Mouse (Mus musculus) intestine, embryonic 14.5 days (tissue): Measurements from ENCODE around the gene Rtbdn. TPM values are rescaled to one million over a fixed set of nuclear protein-coding genes. Genes with fewer than 3 reads are reported as not detected.

Experiments
- ATAC-seq: fragments of 200-750 bp; cut with Nextera tagmentation; replicated peaks from 2 replicates; pipeline ENCODE4 v1.8.0; 2017; ENCODE audit warnings: low read depth, moderate number of reproducible peaks, moderate TSS enrichment, moderate library complexity; ENCODE audit not compliant: low FRiP score, low TSS enrichment
- DNase-seq: peaks from one replicate; pipeline ENCODE4 v3.0.0-alpha.2; 2018; ENCODE audit warnings: low spot score
- H3K27ac ChIP-seq: fragments of 300-500 bp; sonication (generic); 2 replicates; pipeline ENCODE4 v1.5.1; 2014; ENCODE audit warnings: low read depth, mild to moderate bottlenecking, control low read depth
- H3K27me3 ChIP-seq: fragments of 300-500 bp; sonication (generic); replicated peaks from 2 replicates; pipeline ENCODE4 v1.6.1; 2014; ENCODE audit warnings: low read length, control low read depth; ENCODE audit not compliant: control insufficient read depth, insufficient read depth
- H3K36me3 ChIP-seq: fragments of 300-500 bp; sonication (generic); 2 replicates; pipeline ENCODE4 v1.6.1; 2014; ENCODE audit warnings: low read length, control low read depth; ENCODE audit not compliant: control insufficient read depth, insufficient read depth
- H3K4me1 ChIP-seq: fragments of 300-500 bp; sonication (generic); replicated peaks from 2 replicates; pipeline ENCODE4 v1.6.1; 2014; ENCODE audit warnings: low read length, control low read depth, mixed read lengths; ENCODE audit not compliant: control insufficient read depth, insufficient read depth
- H3K4me2 ChIP-seq: fragments of 300-500 bp; sonication (generic); 2 replicates; pipeline ENCODE4 v1.6.1; 2014; ENCODE audit warnings: low read length
- H3K4me3 ChIP-seq: fragments of 300-500 bp; sonication (generic); 2 replicates; pipeline ENCODE4 v1.5.1; 2014; ENCODE audit warnings: low read depth, low read length, control low read depth, mixed read lengths
- H3K9ac ChIP-seq: fragments of 300-500 bp; sonication (generic); 2 replicates; pipeline ENCODE4 v1.6.1; 2014; ENCODE audit warnings: mild to moderate bottlenecking, low read length
- H3K9me3 ChIP-seq: fragments of 300-500 bp; sonication (generic); 2 replicates; pipeline ENCODE4 v1.6.1; 2016; ENCODE audit warnings: low read length, control low read depth; ENCODE audit not compliant: control insufficient read depth
- WGBS: fragments of 180-500 bp; shearing (Covaris S2); extraction: QIAGEN DNeasy Blood & Tissue Kit; methylation state at CpG from one replicate; pipeline ENCODE4 v1.1.7; 2014; 5-methylcytosine and 5-hydroxymethylcytosine counted together
- polyA plus RNA-seq: library from polyadenylated mRNA; unstranded; fragments of >200 nt; fragmentation: Nextera tagmentation; extraction: Ambion mirVana; gene quantifications from 2 replicates; pipeline ENCODE4 v1.2.1, GENCODE M21; 2014

Rtbdn gene
- polyA plus RNA-seq, 1 experiment from 2014 or later = 0.09 TPM

DNA sequence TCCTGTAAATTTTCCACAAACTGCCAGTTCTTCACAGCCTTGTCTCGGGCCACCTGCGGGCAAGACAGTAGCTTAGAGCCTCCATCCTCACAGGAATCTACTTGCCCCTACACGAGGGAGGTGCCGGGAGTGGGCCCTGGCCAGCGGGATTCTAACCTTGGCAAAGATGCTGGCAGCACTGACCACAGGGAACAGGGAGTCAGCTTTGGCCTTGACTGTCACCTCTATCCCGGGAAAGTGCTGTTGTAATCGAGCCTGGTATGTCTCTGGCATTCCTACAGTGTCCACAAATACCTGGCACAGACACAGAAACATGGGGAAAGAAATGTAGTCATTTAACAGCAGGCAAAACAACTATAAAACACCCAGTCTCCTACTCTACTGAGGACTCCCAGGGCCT, 13.0 kb downstream of the Rtbdn start:
- WGBS = 92% methylated on average over 7 of the region's 7 CpGs
- H3K4me1 ChIP-seq = peaks cover under 1% of the 10 kb centered on the region; the same call in 1 of the 2 replicates
- no peak for ATAC-seq

DNA sequence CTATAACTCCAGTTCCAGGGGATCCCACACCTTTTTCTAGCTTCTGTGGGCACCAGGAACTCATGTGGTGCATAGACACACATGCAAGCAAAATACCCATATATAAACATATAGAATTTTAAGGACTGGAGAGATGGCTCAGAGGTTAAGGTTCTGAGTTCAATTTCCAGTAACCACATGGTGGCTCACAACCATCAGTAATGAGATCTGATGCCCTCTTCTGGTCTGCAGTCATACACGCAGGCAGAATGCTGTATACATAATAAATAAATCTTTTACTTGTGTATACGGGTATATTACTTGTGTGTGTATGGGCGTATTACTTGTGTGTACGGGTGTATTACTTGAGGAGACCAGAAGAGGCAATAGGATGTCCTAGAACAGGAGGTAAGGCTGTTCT, 17.2 kb downstream of the Rtbdn start:
- Histone ChIP-seq H3K4me3 (no peak overlapping the region), H3K9me3 (no peaks in the 10 kb centered on the region), H3K4me2 (no peak overlapping the region), H3K4me1 (peaks cover 14% of the 10 kb centered on the region), H3K36me3 (0 out of 2 replicates have a peak, but pooled peaks cover 18% of the 10 kb centered on the region), H3K27ac (no peak overlapping the region), H3K27me3 (no peaks in the 10 kb centered on the region), H3K9ac (no peak overlapping the region)
- no peak for DNase-seq
- ATAC-seq = no peak
- WGBS = 80% methylated on average over 4 of the region's 4 CpGs

More for the DNA sequence above, 13.0 kb downstream of the Rtbdn start:
- Histone ChIP-seq H3K27me3 (no peaks in the 10 kb centered on the region), H3K9me3 (no peaks in the 10 kb centered on the region), H3K4me2 (no peak overlapping the region), H3K9ac (no peak overlapping the region), H3K36me3 (peaks cover 36% of the 10 kb centered on the region), H3K4me3 (no peak overlapping the region), H3K27ac (no peak overlapping the region)
- no peak for DNase-seq

DNA sequence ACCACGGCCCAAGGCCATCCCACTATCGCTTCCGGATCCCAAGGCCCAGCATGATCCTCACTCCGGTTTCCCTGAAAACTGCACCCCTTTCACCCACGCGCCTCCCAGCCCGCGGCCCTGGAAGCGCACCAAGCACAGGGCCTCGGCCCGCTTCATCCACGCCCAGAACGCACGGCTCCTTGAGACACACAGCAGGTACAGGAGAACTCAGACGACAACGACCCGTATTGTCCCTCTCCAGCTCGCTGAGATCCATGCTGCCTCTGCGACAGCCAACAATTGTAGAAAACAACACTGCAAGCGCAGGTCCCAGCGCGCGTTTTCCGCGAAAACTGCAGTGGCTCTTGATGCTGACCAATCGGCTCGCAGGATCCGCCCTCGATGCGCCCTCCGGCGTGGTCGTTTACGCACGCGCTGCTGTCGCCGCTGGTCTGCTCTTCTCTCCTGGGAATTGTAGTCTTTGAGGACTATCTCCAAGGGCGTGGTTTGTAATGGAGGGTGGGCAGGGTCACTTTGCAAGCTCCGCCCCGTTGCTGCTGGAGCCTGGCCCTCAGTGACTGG, 19.0 kb downstream of the Rtbdn start:
- peak overlapping the region; percentile 70 for H3K4me3 ChIP-seq
- H3K27ac ChIP-seq = peak overlapping the region; percentile 9; the same call in 1 of the 2 replicates
- H3K27me3 ChIP-seq = no peaks in the 10 kb centered on the region
- peak overlapping the region; percentile 87 for H3K4me2 ChIP-seq
- DNase-seq = peak; percentile 91
- peak overlapping the region; percentile 61 for H3K9ac ChIP-seq
- H3K36me3 ChIP-seq = peaks cover 12% of the 10 kb centered on the region
- peak; percentile 84 for ATAC-seq
- H3K4me1 ChIP-seq = peaks cover 19% of the 10 kb centered on the region
- WGBS = under 1% methylated on average over 41 of the region's 41 CpGs
- H3K9me3 ChIP-seq = no peaks in the 10 kb centered on the region

DNA sequence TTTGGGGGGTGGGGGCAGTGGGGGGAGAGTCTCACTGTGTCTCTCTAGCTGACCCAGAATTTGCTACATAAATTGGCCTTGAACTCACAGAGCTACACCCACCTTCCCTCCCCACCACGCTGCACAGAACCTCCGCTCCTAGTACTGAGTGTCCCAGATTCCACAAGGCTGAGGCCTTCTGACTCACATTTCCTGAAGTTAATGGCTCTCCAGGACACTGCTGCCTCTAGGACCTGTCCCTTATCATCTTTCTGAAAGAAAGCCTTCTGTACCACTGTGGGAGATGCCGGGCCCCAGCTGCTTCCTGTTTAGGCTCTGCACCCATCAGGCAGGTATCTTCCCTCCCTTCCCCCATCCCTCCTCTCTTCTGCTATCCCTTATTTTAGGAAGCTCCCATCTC, 19.8 kb downstream of the Rtbdn start:
- Histone ChIP-seq H3K9me3 (no peaks in the 10 kb centered on the region), H3K4me1 (peaks cover 22% of the 10 kb centered on the region), H3K36me3 (peaks cover 15% of the 10 kb centered on the region), H3K9ac (no peak overlapping the region), H3K4me3 (no peak overlapping the region), H3K27me3 (no peaks in the 10 kb centered on the region), H3K4me2 (peak overlapping the region; percentile 87; the same call in 1 of the 2 replicates), H3K27ac (no peak overlapping the region; the same call in 1 of the 2 replicates)
- ATAC-seq = no peak
- 40% methylated on average over 3 of the region's 3 CpGs for WGBS
- DNase-seq = no peak

DNA sequence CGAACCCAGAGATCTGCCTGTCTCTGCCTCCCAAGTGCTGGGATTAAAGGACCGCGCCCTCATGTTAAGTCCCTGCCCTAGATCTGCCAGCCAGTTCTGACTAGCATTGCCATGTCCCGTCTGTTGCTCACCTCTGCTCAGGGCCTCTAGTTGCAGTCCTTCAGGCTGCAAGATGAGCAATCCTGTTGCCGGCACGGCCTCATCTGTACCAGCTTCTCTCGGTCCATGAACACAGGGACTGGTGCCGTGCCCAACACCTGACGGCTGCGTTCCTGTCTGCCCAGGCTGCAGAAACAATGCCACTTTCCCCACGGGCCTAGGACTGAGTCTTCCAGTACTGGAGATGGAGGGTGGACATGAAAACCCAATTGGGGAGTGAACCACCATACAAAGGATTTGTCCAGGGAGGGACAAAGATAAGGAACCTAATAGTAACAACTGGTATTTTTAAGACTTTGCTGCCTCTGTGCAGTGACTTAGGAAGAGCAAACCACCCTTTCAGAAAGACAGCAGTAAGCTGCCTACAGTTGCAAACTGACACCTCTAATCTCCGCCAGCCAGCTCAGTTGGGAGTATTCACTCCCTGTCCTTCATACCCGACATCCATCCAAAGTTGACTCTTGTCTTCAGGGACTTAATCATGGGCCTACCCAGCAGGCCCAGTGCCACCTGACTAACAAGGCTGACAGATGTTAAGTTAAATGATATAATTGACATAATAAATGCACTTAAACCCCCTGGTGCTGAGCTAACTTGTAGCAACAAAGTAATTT, 20.9 kb downstream of the Rtbdn start:
- H3K36me3 ChIP-seq = peaks cover 22% of the 10 kb centered on the region
- H3K4me2 ChIP-seq = no peak overlapping the region
- WGBS = 92% methylated on average over 13 of the region's 13 CpGs
- H3K4me3 ChIP-seq = no peak overlapping the region
- peaks cover 22% of the 10 kb centered on the region for H3K4me1 ChIP-seq
- H3K9ac ChIP-seq = no peak overlapping the region
- no peak overlapping the region for H3K27ac ChIP-seq
- H3K9me3 ChIP-seq = no peaks in the 10 kb centered on the region
- DNase-seq = no peak
- ATAC-seq = no peak
- no peaks in the 10 kb centered on the region for H3K27me3 ChIP-seq

DNA sequence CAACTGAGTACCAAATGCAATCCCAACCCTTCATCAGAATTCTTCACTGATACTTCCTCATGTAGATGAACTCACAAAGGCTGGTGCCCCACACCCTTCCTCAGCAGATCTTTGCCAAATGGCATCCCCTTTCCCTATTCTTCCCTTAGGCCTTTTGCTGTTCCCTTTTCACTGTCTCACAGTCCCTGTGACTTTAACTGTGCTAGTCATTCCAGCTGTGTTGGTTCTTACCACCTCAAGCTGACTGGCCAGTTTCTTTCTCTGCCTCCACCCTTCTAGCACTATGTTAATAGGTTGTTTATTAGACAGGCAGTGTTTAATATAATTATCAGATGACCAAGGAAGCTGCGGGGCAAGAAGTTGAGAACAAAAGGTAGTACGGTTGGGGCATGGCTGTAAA, 21.9 kb downstream of the Rtbdn start:
- Histone ChIP-seq H3K9me3 (no peaks in the 10 kb centered on the region), H3K4me1 (peaks cover 22% of the 10 kb centered on the region), H3K27me3 (no peaks in the 10 kb centered on the region), H3K36me3 (peaks cover 31% of the 10 kb centered on the region), H3K4me2 (peak overlapping the region; percentile 87), H3K4me3 (peak overlapping the region; percentile 68), H3K27ac (peak overlapping the region; percentile 81), H3K9ac (peak overlapping the region; percentile 87)
- no peak for DNase-seq
- 6% methylated on average over 2 of the region's 2 CpGs for WGBS
- no peak for ATAC-seq

DNA sequence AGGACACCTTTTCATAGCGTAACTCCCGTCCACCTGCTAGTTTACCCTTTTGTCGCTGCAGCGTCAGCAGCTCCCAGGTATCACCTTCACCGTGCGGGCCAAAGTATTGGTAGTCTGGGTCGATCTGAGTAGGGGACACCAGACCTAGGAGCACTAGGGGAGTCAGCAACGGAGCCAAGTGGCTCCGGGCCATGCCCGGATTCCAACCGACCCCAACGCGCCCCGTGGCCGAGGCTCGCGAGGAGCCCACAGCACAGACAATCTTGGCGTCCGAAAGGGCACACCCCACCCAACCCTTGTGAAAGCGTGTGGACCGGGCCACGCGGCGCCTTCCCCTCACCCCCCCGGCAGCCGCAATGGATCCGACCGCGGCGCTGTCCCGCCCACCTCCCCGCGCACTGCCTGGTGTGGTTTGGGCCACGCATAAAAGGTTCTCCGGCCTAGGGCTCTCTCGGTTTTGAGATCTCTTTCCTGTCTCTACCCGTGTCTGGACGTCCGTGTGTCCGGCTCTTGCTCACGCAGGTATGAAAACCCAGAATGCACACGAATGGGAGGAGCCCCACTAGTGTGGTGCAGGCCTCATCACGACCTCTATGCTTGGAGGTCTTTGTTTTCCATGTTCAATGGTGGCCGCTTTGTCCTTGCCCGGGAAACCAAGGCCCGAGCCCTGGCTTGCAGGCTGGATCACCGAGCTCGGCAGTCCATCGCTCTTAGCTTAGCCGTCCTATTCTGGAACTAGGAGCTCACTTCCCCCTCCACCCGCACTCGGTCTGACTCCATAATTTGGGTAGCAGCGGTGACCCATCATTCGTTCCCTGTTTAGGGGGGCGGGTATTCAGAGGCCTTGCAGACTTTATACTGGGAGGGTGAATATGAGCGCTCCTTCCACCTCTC, 22.7 kb downstream of the Rtbdn start, which contains the start of the genes Gm49661, Prdx2 and Rnaseh2a:
TSS of gene Gm49661 (minus strand) at position 193 of the 894 bp plus-strand sequence.
TSS of gene Prdx2 (plus strand) at position 347 of the 894 bp plus-strand sequence.
TSS of gene Rnaseh2a (minus strand) at position 527 of the 894 bp plus-strand sequence.
- Histone ChIP-seq H3K4me2 (peak within 1 kb of the TSS; percentile 87), H3K9me3 (no peaks in the 10 kb centered on the region), H3K27me3 (no peaks in the 10 kb centered on the region), H3K36me3 (peaks cover 39% of the 10 kb centered on the region), H3K4me3 (peak within 1 kb of the TSS; percentile 68), H3K27ac (peak within 1 kb of the TSS; percentile 81), H3K9ac (peak within 1 kb of the TSS; percentile 87), H3K4me1 (peaks cover 26% of the 10 kb centered on the region)
- ATAC-seq = peak; percentile 80
- DNase-seq = peak; percentile 93
- under 1% methylated on average over 56 of the region's 56 CpGs for WGBS

DNA sequence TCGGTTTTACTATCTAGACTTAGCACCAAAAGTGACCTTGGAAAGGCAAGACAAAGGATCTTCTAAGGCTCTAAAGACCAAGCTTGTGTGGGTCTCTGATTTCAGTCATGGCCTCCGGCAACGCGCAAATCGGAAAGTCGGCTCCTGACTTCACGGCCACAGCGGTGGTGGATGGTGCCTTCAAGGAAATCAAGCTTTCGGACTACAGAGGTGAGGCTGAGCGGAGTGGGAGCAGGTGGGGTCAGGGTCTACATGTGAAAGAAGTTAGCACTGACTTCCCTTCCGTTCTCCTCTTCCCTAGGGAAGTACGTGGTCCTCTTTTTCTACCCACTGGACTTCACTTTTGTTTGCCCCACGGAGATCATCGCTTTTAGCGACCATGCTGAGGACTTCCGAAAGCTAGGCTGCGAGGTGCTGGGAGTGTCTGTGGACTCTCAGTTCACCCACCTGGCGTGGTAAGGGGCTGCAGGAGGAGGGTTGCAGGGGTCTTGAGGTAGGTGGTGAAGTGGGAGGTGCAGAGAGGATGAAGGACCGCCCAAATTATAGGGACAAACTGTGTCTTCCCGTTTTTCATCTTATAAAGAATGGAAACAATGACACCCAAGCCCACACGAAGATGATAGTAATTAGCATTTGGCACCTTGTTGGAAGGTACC, 23.5 kb downstream of the Rtbdn start:
- H3K27ac ChIP-seq = peak overlapping the region; percentile 81; the same call in 1 of the 2 replicates
- H3K27me3 ChIP-seq = no peaks in the 10 kb centered on the region
- peak overlapping the region; percentile 87 for H3K4me2 ChIP-seq
- WGBS = 7% methylated on average over 21 of the region's 21 CpGs
- H3K9ac ChIP-seq = peak overlapping the region; percentile 87
- H3K4me3 ChIP-seq = peak overlapping the region; percentile 68
- H3K9me3 ChIP-seq = no peaks in the 10 kb centered on the region
- no peak for ATAC-seq
- peaks cover 26% of the 10 kb centered on the region for H3K4me1 ChIP-seq
- peaks cover 46% of the 10 kb centered on the region for H3K36me3 ChIP-seq
- no peak for DNase-seq
